Mouse (Mus musculus): Measurements from ENCODE around the gene Rhoa. TPM values are rescaled to one million over a fixed set of nuclear protein-coding genes. Genes with fewer than 3 reads are reported as not detected.
"Not testable (repeated sequence)": the region's sequence is repeated elsewhere in the genome, so short reads cannot be mapped to it uniquely, and the experiment has no call there.

Gene Rhoa
- total RNA-seq, 2 experiments from 2014 or later = 169 to 173 TPM

DNA sequence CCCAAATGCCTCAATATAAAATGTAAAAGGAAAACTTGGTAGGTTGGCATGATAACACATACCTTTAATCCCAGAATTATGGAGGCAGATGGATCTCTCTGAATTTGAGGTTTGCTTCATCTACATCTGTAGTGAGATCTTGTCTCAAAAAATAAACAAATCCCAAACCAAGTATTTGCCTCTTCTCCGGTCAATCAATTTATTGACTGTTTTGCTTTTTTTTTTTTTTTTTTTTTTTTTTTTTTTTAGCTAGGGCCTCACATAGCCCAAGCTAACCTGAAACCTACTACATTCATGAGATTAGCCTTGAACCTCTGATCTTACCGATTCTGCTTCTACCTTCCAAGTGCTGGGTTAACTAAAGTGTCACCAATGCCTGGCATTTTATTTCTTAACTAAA is 16.6 kb upstream of the Rhoa start:
- no peak for DNase-seq

DNA sequence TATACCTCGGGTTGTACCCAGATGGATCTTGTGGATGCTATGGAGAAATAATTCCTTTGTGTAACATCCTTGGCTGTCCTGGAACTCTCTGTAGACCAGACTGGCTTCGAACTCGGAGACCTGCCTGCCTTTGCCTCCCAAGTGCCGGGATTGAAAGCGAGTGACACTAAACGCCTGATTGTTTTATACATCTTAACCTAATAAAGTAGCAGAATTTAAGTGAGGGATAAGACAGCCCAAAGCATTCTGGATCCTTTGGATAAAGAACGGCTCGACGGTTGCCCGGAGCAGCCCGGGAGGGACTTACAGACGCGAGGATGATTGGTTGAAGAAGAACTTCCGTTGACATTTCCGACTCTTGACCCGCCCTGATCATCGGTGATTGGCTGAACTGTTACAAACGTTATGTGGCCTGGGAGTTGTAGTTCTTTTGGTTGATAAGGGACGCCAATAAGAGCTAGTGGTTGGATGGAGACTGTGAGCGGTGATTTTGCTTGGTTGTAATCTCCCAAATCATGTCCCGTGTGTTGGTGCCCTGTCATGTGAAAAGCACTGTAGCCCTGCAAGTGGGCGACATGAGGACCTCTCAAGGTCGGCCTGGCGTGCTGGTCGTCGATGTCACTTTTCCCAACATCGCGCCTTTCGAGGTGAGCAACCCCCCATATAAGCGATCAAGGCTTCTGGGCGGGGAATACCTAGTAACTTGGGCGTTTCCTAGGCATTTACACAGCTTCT is 15.7 kb upstream of the Rhoa start, which contains the start of gene Nicn1:
Nicn1 (plus strand) TSS at position 414 of the 735 bp plus-strand sequence.
- peak; percentile 90 to 91 for DNase-seq

DNA sequence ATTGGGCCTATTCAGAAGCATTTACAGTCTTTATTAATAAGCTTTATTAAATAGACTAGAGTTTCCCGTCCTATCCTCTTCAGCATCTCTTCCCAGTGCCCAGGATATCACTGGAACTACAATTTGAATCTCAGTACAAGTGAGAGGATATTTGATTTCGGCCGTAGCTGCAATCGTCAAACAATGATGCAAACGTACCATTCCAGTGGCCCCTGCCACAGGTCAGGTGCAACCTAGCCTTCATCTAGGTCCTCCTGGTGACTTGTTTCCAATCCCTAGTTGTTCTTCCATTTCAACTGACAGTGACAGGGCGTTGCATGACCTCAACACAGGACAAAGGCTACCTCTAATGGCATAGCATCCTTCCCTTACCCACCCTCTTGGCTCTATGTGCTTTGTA is 15.2 kb upstream of the Rhoa start:
- DNase-seq = no peak

DNA sequence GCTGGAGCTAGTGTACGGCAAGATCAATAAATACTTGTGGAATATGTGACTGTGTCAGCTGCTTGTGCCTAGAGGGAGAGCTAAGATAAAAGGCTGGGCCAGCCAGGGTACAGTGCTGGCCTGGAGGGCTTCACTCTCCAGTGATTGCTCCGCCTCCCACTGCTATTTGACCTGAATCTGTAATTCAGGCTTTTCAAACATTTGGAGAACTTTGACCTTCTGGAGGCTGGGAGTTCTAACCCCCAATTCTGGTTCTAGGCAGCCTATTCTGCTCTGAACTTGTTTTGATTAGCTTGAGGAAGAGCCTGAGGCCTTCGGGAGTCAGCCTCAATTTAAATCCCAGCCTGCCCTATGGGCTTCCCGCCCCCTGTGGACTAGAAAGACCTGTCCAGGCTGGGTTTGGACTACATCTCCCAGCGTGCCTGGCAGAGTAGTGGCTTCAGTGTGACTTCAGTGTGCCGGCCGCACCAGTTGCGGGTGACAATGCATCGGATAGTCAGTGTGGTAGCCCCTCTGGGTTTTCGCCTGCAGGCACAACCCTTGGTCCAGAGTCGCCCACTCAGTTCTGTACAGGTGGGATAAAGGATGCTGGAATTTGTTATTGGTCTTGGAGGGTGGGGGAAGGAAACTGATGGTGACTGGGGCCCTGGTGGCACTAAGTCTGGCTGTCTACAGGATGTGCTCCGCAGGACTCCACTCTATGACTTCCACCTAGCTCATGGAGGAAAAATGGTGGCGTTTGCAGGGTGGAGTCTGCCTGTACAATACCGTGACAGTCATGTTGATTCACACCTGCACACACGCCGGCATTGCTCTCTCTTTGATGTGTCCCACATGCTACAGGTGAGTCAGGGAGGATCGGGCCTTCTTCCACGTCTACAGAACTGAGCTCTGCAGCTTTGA is 9.2 kb upstream of the Rhoa start, which contains the start of gene Amt:
Amt (plus strand) TSS at position 401 of the 903 bp plus-strand sequence.
- DNase-seq = no peak

DNA sequence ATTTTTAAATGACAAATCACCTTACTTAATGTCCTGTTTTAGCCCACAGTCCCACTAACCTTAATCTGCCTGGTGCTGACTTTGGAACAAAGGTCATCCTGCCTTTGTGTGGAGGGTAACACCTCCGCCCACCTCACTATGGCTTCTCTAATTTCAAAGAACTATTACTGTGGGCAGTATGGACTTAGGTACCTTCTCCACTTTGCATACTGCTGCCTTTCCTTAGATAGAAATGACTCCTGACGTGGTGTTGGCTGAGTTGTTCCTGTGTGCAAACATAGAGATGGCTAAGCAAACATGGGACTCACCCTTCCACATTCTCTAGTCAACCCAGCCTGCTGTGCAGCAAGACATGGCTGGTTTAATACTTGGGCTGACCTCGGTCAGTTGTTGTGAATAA is 4.1 kb upstream of the Rhoa start:
- DNase-seq = no peak

DNA sequence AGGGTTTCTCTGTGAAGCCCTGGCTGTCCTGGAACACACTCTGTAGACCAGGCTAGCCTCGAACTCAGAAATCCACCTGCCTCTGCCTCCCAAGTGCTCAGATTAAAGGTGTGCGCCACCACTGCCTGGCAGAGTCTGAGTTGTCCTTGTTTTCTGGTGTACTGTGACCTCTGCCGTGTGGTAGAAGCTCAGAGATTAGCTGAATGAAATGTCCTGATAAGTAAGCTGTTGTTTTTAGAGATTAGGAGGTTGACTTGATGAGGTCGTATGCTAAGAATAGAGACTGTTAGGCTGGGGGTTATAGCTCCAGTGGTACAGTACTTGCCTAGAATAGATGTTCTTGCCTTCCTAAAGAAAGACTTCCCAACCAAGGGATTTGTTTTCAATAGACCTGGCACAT is 1.2 kb upstream of the Rhoa start:
- no peak for DNase-seq

DNA sequence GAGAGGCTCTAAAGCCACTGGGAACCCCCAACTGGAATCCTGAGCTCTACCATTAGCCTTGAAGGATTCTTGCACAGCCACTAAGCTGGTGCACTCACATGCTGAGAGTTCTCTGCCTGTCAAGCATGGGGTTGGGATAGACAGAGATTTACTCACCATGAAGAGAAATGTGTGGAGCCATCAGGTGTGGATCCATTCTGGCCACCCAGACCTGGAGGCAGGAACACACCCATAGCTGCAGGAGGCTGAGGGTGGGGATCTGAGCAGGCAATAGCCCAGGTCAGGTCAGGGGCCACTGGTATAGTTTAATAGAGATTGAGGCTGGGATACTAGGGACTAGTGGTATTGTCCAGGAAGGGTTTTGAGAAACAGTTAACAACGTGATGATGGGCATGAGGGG is 759 bp upstream of the Rhoa start:
- DNase-seq = no peak

DNA sequence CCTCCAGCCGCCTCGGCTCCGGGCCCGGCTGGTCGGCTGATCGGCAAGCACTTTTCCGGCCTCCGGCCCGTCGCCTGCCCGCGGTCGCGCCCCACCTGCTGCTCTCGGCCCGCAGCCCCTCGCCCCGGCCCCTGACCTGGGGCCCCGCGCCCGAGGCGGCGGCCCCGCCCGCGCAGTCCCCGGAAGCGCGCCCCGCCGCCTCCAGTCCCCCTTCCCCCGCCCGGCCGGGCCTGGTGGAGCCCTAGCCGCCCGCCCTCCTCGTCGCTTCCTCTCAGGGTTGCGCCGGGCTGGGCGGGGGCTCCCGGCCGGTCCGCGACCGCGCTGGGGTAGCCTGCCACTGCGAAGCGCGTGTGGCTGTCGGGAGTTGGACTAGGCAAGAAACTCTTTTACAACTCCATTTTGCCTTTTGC is 647 bp downstream of the Rhoa start:
- no peak for DNase-seq

DNA sequence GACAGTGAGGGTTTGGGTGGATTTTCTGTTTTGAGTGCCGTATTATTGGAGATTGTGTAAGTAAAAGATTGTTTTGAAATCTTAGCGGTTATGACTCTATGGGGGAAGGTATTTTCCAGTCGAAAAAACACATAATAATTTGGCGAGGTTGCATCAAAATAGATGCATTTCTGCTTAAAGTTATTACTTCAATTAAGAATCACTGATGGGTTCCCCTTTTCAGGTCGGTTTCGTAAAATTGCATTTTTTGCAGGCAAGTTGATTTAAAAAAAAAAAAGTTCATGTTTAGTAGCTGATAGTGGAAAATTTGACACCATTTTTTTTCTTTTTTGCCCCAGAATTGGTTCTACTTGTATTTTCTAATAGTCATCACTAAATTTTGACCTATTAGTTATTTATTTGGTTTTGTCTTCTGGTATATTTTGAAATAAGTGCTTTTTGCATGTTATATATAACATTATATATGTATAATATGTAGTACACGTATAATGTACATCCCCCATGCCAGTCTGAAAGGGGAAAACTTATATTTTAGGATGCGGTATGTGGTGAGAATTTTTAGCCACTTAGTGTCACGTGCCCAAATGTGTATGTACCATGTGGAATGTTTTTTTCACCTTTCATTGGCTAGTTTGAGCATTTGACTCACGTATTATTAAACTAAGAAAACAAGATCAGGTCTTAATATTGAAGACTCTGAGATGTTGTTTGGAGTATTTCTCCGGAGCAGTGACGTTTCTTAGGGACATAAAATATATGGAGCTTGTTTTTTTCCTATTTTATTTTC is 1.3 kb downstream of the Rhoa start:
- DNase-seq = no peak

DNA sequence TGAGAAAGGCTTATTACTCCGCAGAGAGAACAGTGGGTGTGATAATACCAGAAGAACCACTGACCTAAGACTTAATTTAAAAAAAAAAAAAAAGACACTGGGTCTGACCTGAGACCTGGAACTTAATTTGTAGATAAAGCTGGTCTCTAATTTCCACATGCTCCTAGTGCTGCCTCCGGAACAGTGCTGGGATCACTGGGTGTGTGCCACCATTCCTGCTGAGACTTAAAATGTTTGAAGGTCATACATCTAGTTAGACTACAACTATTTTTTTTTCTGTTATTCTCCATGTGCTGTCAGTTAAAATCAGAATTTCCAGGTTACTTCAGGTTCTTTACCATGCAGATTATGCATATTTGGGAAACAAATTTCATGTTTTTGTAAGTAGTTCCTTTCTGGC is 2.2 kb downstream of the Rhoa start:
- DNase-seq = no peak

DNA sequence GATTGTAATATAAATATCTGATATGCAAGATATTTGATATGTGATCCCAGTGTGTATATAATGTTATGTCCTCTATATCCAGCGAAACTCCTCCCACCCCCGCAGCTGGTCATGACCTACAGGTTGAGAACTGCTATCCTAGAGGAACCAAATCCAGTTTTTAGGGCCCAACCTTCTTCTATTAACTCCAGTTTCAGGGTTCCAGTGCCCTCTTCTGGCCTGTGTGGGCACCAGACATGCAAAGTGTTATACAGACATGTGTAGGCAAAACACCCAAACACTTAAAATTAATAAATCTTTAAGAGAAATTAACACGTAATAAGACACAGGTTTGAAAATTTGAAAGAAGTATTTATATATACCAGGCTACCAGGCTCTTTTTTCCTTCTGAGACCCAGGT is 11.6 kb downstream of the Rhoa start:
- no peak for DNase-seq

DNA sequence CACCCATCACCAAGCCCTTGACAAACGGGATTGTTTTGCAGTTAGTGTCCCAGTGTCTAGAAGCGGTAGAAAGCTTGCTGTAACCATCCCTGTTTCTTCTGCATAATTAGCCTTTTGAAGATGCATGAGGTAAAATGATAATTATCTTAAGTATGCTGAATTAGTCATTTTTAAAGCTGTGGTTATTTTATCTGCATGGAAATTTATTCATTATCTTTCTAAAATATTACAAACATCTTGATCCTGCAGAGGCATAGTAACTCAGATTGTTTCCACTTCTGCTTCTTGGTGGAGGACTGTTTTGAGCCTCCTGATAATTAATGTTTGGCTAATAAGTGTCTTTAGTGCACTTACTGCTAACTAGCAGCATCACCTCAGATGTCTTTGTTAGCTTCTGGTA is 12.5 kb downstream of the Rhoa start:
- DNase-seq = no peak

DNA sequence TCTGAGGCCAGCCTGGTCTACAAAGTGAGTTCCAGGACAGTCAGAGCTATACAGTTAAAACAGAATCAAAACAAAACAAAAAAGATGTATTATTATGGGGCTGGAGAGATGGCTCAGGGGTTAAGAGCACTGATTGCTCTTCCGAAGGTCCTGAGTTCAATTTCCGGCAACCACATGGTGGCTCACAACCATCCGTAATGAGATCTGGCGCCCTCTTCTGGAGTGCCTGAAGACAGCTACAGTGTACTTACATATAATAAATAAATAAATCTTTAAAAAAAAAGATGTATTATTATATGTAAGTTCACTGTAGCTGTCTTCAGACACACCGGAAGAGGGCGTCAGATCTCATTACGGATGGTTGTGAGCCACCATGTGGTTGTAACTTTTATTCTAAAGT is 16.1 kb downstream of the Rhoa start:
- DNase-seq = not testable (repeated sequence)

DNA sequence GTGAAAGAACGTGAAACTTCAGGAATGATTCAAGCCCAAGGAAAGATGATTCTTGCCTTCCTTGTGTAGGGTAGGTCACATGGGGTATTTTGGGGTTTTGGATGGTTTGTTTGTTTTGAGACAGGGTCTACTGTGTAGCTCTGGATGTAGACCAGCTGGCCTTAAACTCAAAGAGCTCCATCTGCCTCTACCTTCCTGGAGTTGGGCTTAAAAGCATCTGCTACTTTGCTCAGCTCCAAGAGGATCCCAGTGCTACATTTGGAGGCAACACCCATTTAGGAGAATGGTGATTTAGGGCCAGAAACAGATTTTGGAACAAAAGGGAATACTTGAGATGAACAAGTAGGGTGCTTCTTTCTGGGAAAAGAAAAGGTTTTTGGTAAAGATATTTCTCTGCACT is 18.9 kb downstream of the Rhoa start:
- no peak for DNase-seq

DNA sequence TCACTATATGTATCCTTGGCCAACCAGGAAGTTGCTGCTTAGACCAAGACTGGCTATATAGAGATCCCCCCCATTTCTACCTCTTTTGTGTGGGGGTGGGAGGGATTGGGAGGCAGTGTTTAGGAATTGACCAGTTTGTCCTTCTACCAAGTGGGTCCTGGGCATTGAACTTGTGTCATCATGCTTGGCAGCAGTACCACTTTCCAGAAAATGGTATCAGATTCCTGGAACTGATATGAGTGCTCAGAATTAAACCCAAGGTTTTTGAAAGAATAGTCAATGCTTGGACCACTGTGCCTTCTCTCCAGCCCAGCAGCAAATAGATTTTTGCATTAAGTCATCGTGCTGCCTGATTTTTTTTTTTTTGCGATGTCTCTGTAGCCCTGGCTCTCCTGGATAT is 19.9 kb downstream of the Rhoa start:
- DNase-seq = no peak

DNA sequence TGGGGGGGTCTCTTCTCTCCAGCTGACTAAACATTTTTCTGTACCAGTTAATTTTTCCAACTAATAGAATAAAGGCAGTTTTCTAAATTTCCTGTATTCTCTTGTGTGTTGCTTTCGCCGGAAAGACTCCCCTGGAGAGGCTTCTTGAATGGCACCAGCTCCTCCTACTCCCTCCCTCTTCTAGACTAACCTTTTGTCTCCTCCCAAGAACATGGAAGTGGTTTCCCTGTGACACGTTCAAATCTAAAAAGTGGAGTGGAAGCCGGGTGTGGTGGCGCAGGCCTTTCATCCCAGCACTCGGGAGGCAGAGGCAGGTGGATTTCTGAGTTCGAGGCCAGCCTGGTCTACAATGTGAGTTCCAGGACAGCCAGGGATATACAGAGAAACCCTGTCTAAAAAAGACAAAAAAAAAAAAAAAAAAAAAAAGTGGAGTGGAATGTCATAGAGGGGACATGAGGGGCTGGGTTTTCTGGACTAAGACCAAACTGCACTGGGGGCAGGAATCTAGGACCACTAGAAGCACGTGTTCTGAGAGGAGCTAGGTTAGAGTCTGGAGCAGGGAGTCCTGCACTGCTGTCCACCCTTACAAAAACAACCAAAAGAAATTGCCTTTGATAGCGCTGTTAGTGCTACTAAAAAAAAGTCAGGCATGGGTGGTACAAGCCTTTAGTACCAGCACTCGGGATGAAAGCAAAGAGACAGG is 32.1 kb downstream of the Rhoa start:
- no peak for DNase-seq

DNA sequence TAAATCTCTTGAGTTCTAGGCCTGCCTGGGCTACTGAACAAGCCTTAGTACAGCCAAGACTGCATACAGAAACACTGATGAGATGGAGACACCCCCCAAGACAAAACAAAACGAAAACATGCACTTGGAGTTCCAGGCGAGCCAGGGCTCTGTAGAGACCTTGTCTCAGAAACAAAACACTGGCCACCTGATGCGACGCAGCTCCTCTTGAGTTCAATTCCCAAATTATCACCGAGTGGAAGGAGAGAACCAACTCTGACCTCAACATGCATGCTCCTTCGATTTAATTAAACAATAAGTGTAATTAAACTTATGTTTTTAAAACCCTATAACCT is 32.6 kb downstream of the Rhoa start:
- no peak for DNase-seq

DNA sequence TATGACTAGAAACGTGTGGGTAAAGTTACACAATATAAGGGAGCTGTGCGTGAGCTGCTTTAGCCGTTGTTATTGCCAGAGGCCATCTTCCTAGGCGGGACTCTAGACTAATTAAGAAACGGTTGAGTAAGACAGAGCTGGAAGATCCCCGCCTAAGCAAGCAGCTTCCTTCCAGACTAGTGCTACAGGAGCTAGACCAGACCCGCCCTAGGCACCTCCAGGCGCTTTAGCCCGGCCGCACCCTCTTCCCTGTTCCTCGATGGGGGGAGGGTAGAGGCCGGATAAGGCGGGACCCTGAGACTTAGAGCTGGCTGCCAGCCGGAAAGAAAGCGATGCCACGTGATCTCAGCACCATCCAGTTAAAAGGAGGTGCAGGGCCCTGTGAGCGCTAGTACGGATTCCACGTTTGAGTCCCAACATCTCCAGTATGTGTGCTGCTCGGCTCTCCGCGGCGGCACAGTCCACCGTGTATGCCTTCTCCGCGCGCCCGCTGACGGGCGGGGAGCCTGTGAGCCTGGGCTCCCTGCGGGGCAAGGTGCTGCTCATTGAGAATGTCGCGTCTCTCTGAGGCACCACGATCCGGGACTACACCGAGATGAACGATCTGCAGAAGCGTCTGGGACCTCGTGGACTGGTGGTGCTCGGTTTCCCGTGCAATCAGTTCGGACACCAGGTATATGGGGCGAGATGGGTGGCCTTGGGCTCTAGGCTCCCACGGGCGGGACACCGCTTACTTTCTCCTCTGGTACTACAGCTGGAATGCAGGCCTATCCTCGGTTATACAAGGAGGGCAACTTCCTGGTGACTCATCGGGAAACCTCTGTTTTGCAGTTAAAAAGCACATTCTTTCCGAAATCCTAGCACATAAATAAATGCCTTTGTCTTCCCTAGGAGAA is 33.2 kb downstream of the Rhoa start, which contains the start of gene Gpx1:
Gpx1 (plus strand) TSS at position 18 of the 896 bp plus-strand sequence.
- DNase-seq = peak; percentile 79 to 84

DNA sequence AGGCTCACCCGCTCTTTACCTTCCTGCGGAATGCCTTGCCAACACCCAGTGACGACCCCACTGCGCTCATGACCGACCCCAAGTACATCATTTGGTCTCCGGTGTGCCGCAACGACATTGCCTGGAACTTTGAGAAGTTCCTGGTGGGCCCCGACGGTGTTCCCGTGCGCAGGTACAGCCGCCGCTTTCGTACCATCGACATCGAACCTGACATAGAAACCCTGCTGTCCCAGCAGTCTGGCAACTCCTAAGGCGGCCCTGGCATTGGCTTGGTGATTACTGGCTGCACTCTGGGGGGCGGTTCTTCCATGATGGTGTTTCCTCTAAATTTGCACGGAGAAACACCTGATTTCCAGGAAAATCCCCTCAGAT is 33.9 kb downstream of the Rhoa start:
- DNase-seq = no peak

DNA sequence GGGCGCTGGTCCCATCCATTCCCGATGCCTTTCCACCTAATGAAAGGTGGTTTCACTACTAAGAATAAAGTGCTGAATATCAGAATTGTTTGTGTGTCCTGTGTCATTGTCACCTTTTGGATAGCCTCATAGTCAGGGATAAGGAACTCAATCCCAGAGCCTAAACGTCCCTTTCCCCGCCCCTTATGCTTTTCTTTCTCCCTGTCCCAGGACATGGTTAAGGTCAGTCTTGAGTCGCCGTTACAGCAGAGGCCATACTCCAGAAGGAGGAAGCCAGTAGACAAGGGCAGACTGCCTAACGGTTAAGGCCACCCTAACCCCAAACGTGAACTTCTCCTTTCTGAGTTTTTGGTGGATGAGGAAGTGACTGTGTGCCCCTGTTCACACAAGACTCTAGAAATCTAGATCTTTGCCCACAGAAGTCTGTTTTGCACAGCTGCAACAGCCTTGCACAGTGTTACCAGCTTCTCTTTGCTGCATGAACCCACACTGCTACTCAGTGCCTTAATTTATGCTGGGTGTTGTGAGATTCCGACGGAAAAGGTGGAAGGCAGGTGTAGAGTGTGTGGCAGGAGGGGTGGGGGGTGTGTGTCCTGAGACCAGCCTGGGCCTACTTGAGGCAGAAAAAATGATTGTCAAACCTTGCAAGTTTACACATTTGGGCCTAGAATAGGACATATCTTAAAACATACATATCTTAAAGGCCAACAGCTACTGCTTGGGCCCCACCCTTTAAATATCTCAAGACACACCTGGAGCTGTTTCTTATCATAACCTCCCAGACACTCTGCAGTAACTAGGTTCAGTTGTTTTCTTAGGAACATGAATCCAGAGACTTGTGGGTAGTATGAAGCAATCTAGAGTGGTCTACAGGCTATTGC is 34.6 kb downstream of the Rhoa start:
- no peak for DNase-seq
